Mouse (Mus musculus) gonadal fat pad, adult 2 months (tissue): ENCODE measurements around the gene Gstp1. TPM values are rescaled to one million over a fixed set of nuclear protein-coding genes. Genes with fewer than 3 reads are reported as not detected.
"Not testable (repeated sequence)": the region's sequence is repeated elsewhere in the genome, so short reads cannot be mapped to it uniquely, and the experiment has no call there.

ENCODE experiments used
- DNase-seq: peaks from one replicate; pipeline ENCODE4 v3.0.0-alpha.2; 2012; ENCODE audit warnings: low read depth
- polyA plus RNA-seq: library from polyadenylated mRNA; depleted of rRNA; stranded (reverse); fragments of >200 nt; gene quantifications from 2 replicates; pipeline ENCODE4 v1.2.3, GENCODE M21; 2012; rRNA removed

Gstp1 gene
- 787 and 813 TPM in 2 replicates for polyA plus RNA-seq

DNA sequence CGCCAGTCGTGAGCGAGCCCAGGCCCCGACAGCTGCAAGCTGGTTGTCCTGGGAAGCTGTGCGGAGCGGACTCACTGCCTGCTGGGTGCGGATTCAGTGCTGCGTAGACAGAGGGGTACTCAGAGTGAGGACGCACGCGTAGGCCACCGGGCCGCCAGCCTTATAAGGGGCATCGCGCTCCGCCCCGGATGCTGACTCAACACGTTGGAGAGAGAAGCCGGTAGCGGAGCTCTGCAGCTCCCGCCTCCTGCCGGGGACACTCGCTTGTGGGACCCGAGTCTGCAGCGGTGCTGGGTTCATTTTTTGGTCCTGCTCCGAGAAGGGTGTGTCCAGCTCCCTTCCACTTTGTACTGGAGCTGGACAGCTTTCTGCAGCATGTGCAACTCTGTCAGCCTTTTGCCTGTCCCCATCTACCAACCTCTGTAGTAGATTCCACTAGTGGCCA lies at the start of gene Gstp1:
Gstp1 (minus strand) TSS at position 198 of the 445 bp plus-strand sequence.
- no peak for DNase-seq

GRCm38 (mm10) chr19:4087090-4087489 lies 49.3 kb upstream of the Gstp1 start:
- DNase-seq, result no peak

GRCm38 (mm10) chr19:4086156-4086555 lies 48.4 kb upstream of the Gstp1 start:
- no peak for DNase-seq

DNA sequence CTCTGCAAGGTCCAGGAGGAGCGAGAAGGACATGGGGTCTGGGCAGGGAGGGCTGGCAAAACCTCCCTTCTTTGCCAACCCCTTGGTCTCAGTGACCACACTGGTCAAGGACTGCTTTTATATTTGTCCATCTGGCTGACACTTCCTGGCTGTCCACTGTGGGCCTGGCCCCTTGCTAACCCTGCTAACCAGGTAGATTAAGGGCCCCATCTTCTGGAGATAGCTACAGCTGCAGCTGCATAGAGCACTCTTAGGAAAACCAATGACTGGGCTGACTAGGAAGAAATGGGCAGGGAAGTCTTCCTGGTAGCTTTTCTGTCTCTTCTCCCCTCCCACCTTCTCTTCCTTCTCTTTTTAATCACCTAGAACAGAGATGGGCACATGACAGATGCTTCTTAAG lies 47.2 kb upstream of the Gstp1 start:
- DNase-seq, result no peak

- DNase-seq, result no peak
These were observed 46.0 kb upstream of the Gstp1 start for GRCm38 (mm10) chr19:4083826-4084225.

GRCm38 (mm10) chr19:4083316-4083715 lies 45.5 kb upstream of the Gstp1 start:
- DNase-seq, result no peak

GRCm38 (mm10) chr19:4082219-4082965 lies 44.6 kb upstream of the Gstp1 start:
- DNase-seq, result no peak

GRCm38 (mm10) chr19:4081394-4081793 lies 43.6 kb upstream of the Gstp1 start, which contains the start of gene Cabp2:
TSS of gene Cabp2 (plus strand) at chr19:4081578.
- DNase-seq, result no peak

DNA sequence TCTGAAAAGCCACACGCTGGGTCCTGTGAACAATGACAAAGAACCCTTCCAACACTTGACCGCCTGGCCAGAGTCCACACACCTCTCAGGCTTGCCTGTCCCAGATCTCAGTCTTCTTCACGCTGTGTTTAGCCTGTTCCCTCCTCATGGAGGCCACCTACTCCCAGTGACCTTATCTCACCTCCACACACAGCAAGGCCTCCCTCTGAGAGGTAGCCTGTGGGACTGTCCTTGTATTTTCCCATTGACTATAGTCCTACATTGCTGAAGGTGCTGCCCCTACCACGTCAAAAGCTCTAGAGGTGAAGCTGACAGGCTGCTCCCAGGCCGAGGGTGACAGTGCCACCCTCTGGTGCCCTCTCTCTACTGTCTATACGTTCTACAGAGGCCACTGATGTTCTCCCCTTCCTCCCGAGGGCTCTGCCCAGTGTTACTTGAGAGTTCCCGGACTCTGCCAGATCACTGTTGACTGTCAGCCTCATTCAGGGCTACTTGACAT lies 42.8 kb upstream of the Gstp1 start:
- DNase-seq, result no peak

DNA sequence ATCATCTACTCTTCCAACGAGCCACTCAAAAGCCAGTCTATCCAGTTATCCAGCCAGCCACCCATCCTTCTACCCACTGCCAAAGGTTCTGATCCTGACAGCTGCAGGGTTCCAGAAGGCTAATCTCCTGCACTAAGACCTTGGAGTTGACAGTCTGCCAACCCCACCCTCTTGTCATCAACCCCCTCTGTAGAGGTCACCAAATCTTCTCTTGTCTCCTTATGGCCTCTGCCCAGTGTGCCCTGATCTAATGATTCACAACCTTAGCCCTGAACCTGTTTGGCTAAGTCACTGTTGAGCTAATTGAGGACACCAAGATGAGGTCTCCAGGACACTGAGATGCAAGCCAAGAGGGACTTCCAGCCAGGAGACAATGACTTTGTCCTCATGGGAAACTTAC lies 41.8 kb upstream of the Gstp1 start:
- no peak for DNase-seq

DNA sequence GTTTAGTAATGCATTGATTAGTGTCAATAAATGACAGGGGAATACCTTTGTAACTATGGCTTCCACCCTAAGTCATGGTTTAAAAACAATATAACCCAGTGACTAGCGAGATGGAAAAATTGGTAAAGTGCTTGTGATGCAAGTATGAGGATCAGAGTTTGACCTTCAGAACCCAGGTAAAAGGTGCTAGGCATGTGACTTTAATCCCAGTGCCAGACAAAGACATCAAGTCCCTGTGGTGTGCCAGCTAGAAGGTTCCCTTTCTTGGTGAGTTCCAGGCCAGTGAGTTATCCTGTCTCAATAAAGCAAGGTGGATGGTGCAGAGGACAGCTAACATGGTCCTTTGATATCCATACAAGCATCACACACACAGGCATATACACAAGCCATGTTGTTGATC lies 37.7 kb upstream of the Gstp1 start:
- DNase-seq, result no peak

- no peak for DNase-seq
These were observed 35.1 kb upstream of the Gstp1 start for GRCm38 (mm10) chr19:4072706-4073424.

GRCm38 (mm10) chr19:4071406-4071805 lies 33.6 kb upstream of the Gstp1 start:
- no peak for DNase-seq

DNA sequence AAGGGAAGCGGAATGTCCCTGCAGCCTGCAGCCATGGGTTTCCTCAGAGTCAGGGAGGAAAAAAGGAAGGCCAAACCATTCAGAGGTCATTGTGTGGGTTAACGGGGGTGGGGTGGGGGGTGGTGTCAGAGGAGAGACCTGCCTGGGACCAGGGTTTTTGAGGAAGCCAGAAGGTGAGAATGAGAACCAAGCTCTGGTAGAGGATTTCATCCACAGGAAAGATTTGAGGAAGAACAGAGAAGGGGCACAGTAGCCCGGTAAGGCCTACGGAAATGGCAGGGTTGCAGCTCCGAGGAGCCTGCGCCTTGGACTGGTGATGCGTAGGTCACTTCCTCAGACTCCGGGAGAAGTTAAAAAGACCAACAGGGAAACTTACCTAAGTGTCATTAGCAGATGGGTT lies 33.0 kb upstream of the Gstp1 start:
- DNase-seq, result no peak

GRCm38 (mm10) chr19:4070311-4070710 lies 32.5 kb upstream of the Gstp1 start:
- no peak for DNase-seq

DNA sequence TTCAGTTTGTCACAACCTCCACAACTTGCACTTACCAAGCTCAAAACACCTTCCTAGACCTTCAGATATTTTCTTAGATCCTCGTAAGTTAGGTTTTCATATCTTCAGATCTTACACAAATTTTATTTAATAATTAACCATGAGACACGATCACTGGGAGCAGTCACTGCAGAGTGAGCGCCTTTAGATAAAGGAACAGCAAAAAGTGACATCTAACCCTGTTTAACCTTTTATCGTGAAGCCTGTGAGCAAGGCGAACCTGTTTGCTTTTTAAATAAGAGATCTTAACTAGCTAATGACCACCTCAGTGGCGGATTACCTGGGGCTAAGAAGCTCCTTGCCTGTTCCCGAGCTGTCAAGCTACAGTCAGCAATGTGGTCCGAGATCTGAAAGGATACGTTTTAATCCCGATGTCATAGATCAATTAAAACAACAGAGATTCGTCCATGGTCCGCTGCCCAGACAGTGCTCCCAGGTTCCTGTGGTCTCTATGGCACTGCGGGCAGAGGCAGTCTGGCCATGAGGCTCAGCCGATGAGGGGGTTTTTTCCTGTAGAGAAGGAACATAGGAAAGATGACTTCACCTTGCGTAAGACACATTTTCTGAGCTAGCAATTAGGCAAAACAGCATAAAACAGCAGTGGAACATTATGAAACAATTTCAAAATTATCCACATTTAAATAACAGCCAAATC lies 31.1 kb upstream of the Gstp1 start:
- DNase-seq, result no peak

GRCm38 (mm10) chr19:4068242-4068641 lies 30.5 kb upstream of the Gstp1 start:
- DNase-seq, result not testable (repeated sequence)

- no peak for DNase-seq
These were observed 29.1 kb upstream of the Gstp1 start for GRCm38 (mm10) chr19:4066877-4067276.

DNA sequence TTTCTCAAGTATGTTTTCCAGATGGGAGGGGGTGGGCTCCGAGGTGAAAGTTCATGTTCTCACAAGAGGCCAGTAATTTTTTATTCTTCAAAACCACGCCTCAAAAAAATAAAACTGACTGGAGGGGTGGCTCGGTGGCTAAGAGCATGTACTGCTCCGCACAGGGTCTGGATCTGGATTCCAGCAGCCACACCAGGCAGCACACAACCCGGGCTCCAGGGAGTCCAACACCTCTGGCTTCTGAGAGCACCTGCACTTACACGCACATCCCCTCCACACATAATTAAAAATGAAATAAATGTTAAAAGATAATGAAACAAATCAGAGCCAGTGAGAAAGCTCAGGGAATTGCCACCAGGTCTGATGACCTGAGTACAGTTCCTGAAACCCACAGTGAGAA lies 28.5 kb upstream of the Gstp1 start:
- no peak for DNase-seq

DNA sequence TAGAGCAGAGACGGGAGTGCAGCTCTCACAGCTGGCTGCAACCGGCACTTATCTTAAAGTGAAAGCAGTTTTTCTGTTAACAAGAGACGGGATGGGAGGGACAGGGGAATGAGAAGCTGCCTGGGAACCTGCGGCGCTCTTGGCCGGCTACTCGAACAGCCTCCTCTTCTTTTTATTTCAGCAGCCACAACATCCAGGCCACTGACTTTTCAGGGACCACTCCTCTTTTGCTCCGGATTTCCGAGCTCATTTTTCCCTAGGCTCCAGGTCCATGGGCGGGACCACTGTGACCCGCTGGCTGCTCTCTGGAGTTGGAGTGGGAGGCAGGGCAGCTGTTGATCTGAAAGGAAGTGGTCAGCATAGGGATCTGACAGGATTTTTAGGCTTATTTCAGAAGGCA lies 26.7 kb upstream of the Gstp1 start:
- not testable (repeated sequence) for DNase-seq

DNA sequence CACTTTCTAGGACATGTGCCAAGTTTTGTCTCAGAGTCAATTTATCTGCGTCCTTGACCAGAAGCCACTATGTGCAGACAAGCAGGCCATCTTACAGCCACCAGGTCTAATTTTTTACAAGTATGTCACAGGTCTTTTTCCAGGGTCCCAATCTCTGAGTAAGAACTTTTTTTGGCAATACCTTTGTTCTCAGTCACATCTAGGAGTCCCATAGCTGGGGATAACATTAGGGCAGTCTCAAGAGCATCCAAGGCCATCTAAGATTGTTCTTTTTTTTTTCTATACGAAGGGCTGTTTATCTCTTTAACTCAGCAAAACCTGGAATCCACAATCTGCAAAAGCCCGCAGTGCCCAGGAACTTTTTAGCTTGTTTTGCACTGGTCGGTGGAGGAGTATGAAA lies 25.6 kb upstream of the Gstp1 start:
- not testable (repeated sequence) for DNase-seq

DNA sequence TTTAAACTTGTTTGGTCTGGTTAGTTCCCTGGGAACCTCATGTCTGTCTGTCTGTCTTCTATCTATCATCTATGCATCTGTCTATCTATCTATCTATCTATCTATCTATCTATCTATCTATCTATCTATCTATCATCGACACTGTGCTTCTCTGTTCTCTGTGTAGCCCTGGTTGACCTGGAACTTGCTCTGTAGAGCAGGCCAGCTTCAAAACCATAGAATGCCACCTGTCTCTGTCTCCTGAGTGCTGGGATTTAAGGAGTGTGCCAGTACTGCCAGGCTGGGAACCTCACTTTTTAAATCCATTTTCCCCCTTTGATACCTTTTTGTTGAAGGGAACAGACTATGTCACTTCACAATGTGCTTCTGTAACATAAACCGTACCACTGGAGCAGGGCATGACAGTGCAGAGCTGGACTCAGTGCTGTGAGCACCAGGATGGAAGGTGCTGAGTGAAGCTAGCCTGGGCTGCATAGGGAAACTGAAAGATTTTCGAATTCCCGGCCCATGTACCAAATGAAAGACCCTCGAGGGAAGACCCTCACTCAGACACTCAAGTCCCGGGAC lies 23.2 kb upstream of the Gstp1 start:
- no peak for DNase-seq
